Mouse (Mus musculus) CH12.LX (cell line): ENCODE results near the gene Dvl2. TPM values are rescaled to one million over a fixed set of nuclear protein-coding genes. Genes with fewer than 3 reads are reported as not detected.
"Not testable (repeated sequence)": the region's sequence is repeated elsewhere in the genome, so short reads cannot be mapped to it uniquely, and the experiment has no call there.

Experiments used
- DNase-seq: peaks from one replicate; pipeline ENCODE4 v3.0.0-alpha.2; 2013; ENCODE audit errors: extremely low read depth
- H3K27ac ChIP-seq: 2 replicates; pipeline ENCODE4 v1.5.1; 2012; ENCODE audit warnings: low read depth, mild to moderate bottlenecking, control low read depth, moderate library complexity; ENCODE audit not compliant: insufficient read depth
- H3K27me3 ChIP-seq: replicated peaks from 2 replicates; pipeline ENCODE3; 2012; ENCODE audit warnings: inconsistent platforms
- H3K36me3 ChIP-seq, 2 experiments: replicated peaks in 1 of 2; 2 replicates each; pipeline versions ENCODE3 to v1.6.1; 2012; ENCODE audit warnings: inconsistent platforms in 1 of 2, low read length in 1 of 2, mild to moderate bottlenecking in 1 of 2, mixed read lengths in 1 of 2, moderate library complexity in 1 of 2; ENCODE audit not compliant: control insufficient read depth in 1 of 2, insufficient read depth in 1 of 2
- H3K4me1 ChIP-seq, 2 experiments: 2 replicates each; pipeline ENCODE4 v1.6.1; 2012; ENCODE audit warnings: inconsistent platforms in 1 of 2, moderate library complexity in 1 of 2; ENCODE audit not compliant: insufficient read depth in 2 of 2, control insufficient read depth in 1 of 2
- H3K4me2 ChIP-seq: 2 replicates; pipeline ENCODE4 v1.6.1; 2012; ENCODE audit warnings: low read depth, mild to moderate bottlenecking, control low read depth; ENCODE audit not compliant: poor library complexity, insufficient read depth, severe bottlenecking
- H3K4me3 ChIP-seq, 3 experiments: fragments of 150-350 bp in 1 of 3; sonication (generic) in 1 of 3; replicated peaks in 1 of 3; 2 replicates each; pipeline versions ENCODE3 to v1.5.1; 2011 to 2012; ENCODE audit warnings: low read depth in 2 of 3, low read length in 2 of 3, mild to moderate bottlenecking in 2 of 3, moderate library complexity in 2 of 3, control low read depth in 1 of 3, improper control_type of control experiment in 1 of 3, inconsistent platforms in 1 of 3, mixed read lengths in 1 of 3; ENCODE audit not compliant: poor library complexity in 1 of 3
- H3K79me2 ChIP-seq: replicated peaks from 2 replicates; pipeline ENCODE4 v1.6.1; 2012; ENCODE audit warnings: mild to moderate bottlenecking, moderate library complexity; ENCODE audit not compliant: control insufficient read depth, poor library complexity, insufficient read depth, severe bottlenecking; ENCODE audit errors: extremely low read depth
- H3K9ac ChIP-seq: 2 replicates; pipeline ENCODE4 v1.6.1; 2012; ENCODE audit warnings: low read depth, mild to moderate bottlenecking, control low read depth, moderate library complexity; ENCODE audit not compliant: insufficient read depth
- H3K9me3 ChIP-seq: replicated peaks from 2 replicates; pipeline ENCODE3; 2012; ENCODE audit warnings: low read length, inconsistent platforms, mixed read lengths
- CTCF ChIP-seq, 2 experiments: IDR thresholded peaks in 1 of 2; conservative IDR thresholded peaks in 1 of 2; 2 replicates each; pipeline ENCODE4 v1.5.1; 2011 to 2012; ENCODE audit warnings: low read depth in 2 of 2, low read length in 2 of 2, improper control_type of control experiment in 1 of 2, inconsistent platforms in 1 of 2, mild to moderate bottlenecking in 1 of 2, moderate library complexity in 1 of 2
- E2F4 ChIP-seq: IDR thresholded peaks from 2 replicates; pipeline ENCODE4 v1.6.1; 2011; ENCODE audit warnings: low read depth, low read length, improper control_type of control experiment; ENCODE audit not compliant: insufficient replicate concordance
- EP300 ChIP-seq: IDR thresholded peaks from 2 replicates; pipeline ENCODE4 v1.6.1; 2011; ENCODE audit warnings: low read length, improper control_type of control experiment
- IRF4 ChIP-seq: IDR thresholded peaks from 2 replicates; pipeline ENCODE4 v1.6.1; 2014; ENCODE audit warnings: low read depth, mild to moderate bottlenecking, inconsistent platforms, low read length, improper control_type of control experiment
- MAX ChIP-seq: IDR thresholded peaks from 2 replicates; pipeline ENCODE4 v1.6.1; 2011; ENCODE audit warnings: low read length, improper control_type of control experiment
- MEF2A ChIP-seq: IDR thresholded peaks from 2 replicates; pipeline ENCODE4 v1.6.1; 2014; ENCODE audit warnings: low read depth, mild to moderate bottlenecking, inconsistent platforms, low read length, improper control_type of control experiment, borderline replicate concordance
- POLR2A ChIP-seq: IDR thresholded peaks from 2 replicates; pipeline ENCODE4 v1.6.1; 2011; ENCODE audit warnings: low read depth, mild to moderate bottlenecking, improper control_type of control experiment, low read length
- POLR2AphosphoS2 ChIP-seq: IDR thresholded peaks from 2 replicates; pipeline ENCODE4 v1.6.1; 2011; ENCODE audit warnings: low read depth, low read length, improper control_type of control experiment
- RAD21 ChIP-seq: IDR thresholded peaks from 2 replicates; pipeline ENCODE4 v1.6.1; 2011; ENCODE audit warnings: low read depth, mild to moderate bottlenecking, low read length, improper control_type of control experiment, moderate library complexity
- UBTF ChIP-seq: IDR thresholded peaks from 2 replicates; pipeline ENCODE4 v1.6.1; 2012; ENCODE audit warnings: low read depth, mild to moderate bottlenecking, inconsistent platforms, low read length, improper control_type of control experiment, moderate library complexity
- USF2 ChIP-seq: conservative IDR thresholded peaks from 2 replicates; pipeline ENCODE4 v1.6.1; 2011; ENCODE audit warnings: low read depth, low read length, improper control_type of control experiment
- ZNF384 ChIP-seq: IDR thresholded peaks from 2 replicates; pipeline ENCODE4 v1.6.1; 2012; ENCODE audit warnings: low read depth, low read length, improper control_type of control experiment, inconsistent platforms
- dilution Hi-C: fragments of 300-500 bp; cut with MboI; formaldehyde crosslinking; loops from 2 replicates; pipeline ENCODE4 v1.14.3; 2020; ENCODE audit warnings: low sequenced_read_pairs; ENCODE audit not compliant: extremely low pct_unique_long_range_greater_than_20kb, extremely low pct_ligation_motif_present
- in situ Hi-C: fragments of 300-500 bp; cut with MboI; formaldehyde crosslinking; loops from 3 replicates; pipeline ENCODE4 v1.14.3; 2019; ENCODE audit warnings: low sequenced_read_pairs, low pct_ligation_motif_present, low pct_unique_long_range_greater_than_20kb, mixed read lengths
- polyA plus RNA-seq: library from polyadenylated mRNA; unstranded; fragments of >175 nt; gene quantifications from 2 replicates; pipeline ENCODE4 v1.2.1, GENCODE M21; 2012; ENCODE audit warnings: low read depth; ENCODE audit not compliant: insufficient read length
- total RNA-seq, 2 experiments: library from RNA; depleted of rRNA; stranded (reverse); fragments of 300-350 nt in 1 of 2; fragments of >200 nt in 1 of 2; gene quantifications; 2 replicates each; pipeline ENCODE4 v1.2.3; 2012 to 2014

The Dvl2 gene
- total and polyA plus RNA-seq, 3 experiments, result 15.1 to 30.6 (median 27.1) TPM

GRCm38 (mm10) chr11:69953267-69953915 is 47.0 kb upstream of the Dvl2 start:
- Histone ChIP-seq H3K4me2 (no peak overlapping the region; the same call in 1 of the 2 replicates), H3K27me3 (peaks cover 23% of the 10 kb centered on the region), H3K9me3 (no peaks in the 10 kb centered on the region), H3K36me3 (no peaks in the 10 kb centered on the region), H3K79me2 (no peaks in the 10 kb centered on the region), H3K4me3 (no peak overlapping the region), H3K27ac (no peak overlapping the region), H3K9ac (no peak overlapping the region), H3K4me1 (peaks cover 7 to 18% of the 10 kb centered on the region in 2 experiments)
- in situ Hi-C loops, result loop anchor here (5.0 kb wide), 1 partner anchor 59 kb away; no protein-coding TSS in a partner anchor
- TF ChIP-seq IRF4 (peak; percentile 35; the same call in 1 of the 2 replicates), E2F4 (no peak), POLR2AphosphoS2 (no peak), UBTF (no peak), ZNF384 (peak; percentile 92), MAX (no peak), USF2 (no peak), MEF2A (no peak), POLR2A (no peak)
- DNase-seq, result no peak
- dilution Hi-C loops, result no loop called here

- H3K27ac ChIP-seq, H3K79me2 ChIP-seq, H3K4me3 ChIP-seq, H3K9me3 ChIP-seq, H3K4me2 ChIP-seq, H3K36me3 ChIP-seq, dilution Hi-C loops, DNase-seq, H3K9ac ChIP-seq, in situ Hi-C loops, H3K4me1 ChIP-seq: not testable (repeated sequence)
- H3K27me3 ChIP-seq, result peaks cover 17% of the 10 kb centered on the region
- TF ChIP-seq CTCF (conservative IDR thresholded peaks at IDR 0.05 in 1 of 2, IDR thresholded peaks at IDR 0.05 in 1 of 2; ENCODE audit: low read depth in 2 of 2, low read length in 2 of 2), result peak in 1 of 2 experiments; percentile 31; a peak in 2 of 4 replicates
Observed at GRCm38 (mm10) chr11:69955618-69956017, 44.8 kb upstream of the Dvl2 start.

- Histone ChIP-seq H3K27me3 (peaks cover 17% of the 10 kb centered on the region), H3K79me2 (no peaks in the 10 kb centered on the region), H3K9me3 (no peaks in the 10 kb centered on the region), H3K9ac (no peak overlapping the region), H3K36me3 (no peaks in the 10 kb centered on the region), H3K27ac (no peak overlapping the region), H3K4me2 (no peak overlapping the region), H3K4me3 (no peak overlapping the region), H3K4me1 (peaks cover 3 to 9% of the 10 kb centered on the region in 2 experiments; a peak in 3 of 4 replicates)
- no peak for DNase-seq
- TF ChIP-seq RAD21 (peak; percentile 45), EP300 (no peak), CTCF (conservative IDR thresholded peaks at IDR 0.05 in 1 of 2, IDR thresholded peaks at IDR 0.05 in 1 of 2; ENCODE audit: low read depth in 2 of 2, low read length in 2 of 2) (peak; percentile 9 to 55; a peak in 2 of 4 replicates)
- dilution Hi-C loops (no loop called here), in situ Hi-C loops (no loop called here)
Observed at GRCm38 (mm10) chr11:69956218-69956617, 44.2 kb upstream of the Dvl2 start.
